Mouse (Mus musculus): ENCODE measurements around the gene Spc25. TPM values are rescaled to one million over a fixed set of nuclear protein-coding genes. Genes with fewer than 3 reads are reported as not detected.
A peak's percentile ranks its signal among the peaks of the same experiment; 100 is the strongest.

The Spc25 gene
- polyA plus RNA-seq, 1 experiment from 2014 or later = 162 TPM

DNA sequence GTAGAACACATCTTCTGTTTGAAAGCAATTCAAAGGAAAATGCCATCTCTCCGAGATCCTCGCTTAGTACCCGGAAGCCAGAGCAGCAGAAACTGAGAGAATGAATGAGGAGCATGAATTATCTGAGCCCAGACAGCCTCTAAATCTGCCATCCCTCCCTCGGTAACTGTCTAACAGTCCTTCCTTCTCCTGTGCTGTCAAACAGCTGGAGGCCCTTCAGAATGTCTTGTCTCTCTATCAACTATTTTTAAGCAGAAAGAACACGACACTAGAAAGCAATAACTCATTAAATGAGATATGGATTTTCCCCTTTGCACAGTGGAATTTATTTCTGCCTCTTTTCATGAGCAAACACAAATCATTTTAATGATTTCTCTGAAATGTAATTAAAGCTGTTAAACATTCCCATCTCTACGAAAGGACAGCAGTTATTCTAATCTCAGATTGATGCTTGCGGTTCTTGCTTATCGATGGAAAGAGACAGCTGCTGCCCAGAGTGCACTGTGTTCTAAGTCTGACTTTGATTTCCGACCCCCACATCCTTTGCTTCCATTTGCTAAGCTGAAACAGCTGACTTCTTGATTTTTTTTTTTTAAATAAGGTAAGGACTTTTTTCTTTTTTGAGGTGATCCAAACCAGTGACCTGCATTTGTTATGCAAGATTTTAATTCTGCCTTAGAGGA, 35.5 kb downstream of the Spc25 start:
- H3K4me1 ChIP-seq (ENCODE audit: control insufficient read depth, insufficient read depth, low read length) = 0 out of 2 replicates have a peak, but pooled peaks cover 3% of the 10 kb centered on the region
- WGBS = 45% methylated on average over 9 of the region's 9 CpGs
- H3K9ac ChIP-seq (replicated peaks; ENCODE audit: low read depth, low read length) = no peak overlapping the region
- no peak overlapping the region for H3K4me3 ChIP-seq (ENCODE audit: low read depth, low read length)
- H3K36me3 ChIP-seq (ENCODE audit: control insufficient read depth, insufficient read depth, low read length) = no peaks in the 10 kb centered on the region
- no peaks in the 10 kb centered on the region for H3K9me3 ChIP-seq (ENCODE audit: control insufficient read depth, low read depth, low read length)
- ATAC-seq (ENCODE audit: insufficient number of reproducible peaks, insufficient read depth, low FRiP score, low read depth) = no peak
- no peaks in the 10 kb centered on the region for H3K27me3 ChIP-seq (ENCODE audit: control insufficient read depth, insufficient read depth, low read length)
- no peak overlapping the region for H3K27ac ChIP-seq (ENCODE audit: low read length)
- H3K4me2 ChIP-seq (replicated peaks; ENCODE audit: low read depth, low read length) = no peak overlapping the region

DNA sequence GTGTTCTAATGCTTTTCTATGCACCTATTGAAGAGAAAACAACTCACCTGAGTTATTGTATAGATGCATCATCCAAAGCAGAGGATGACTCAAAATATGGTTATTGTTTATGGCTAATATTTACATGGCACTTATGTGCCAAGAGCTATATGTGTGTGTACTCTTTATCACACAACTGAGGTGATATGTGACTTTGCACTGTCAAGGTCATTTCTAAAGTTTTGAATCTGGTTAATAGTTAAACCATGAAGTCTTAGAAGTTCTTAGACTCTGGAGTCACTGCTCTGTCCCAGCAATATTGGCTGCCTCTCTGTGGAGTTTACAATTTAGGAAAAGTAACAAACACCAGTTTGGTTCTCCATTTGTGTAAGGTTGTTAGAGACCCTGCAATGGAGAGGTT, 47.1 kb downstream of the Spc25 start:
- Histone ChIP-seq H3K4me1 (ENCODE audit: control insufficient read depth, insufficient read depth, low read length) (peaks cover 5% of the 10 kb centered on the region; the same call in 1 of the 2 replicates), H3K4me2 (replicated peaks; ENCODE audit: low read depth, low read length) (no peak overlapping the region), H3K9me3 (ENCODE audit: control insufficient read depth, low read depth, low read length) (no peaks in the 10 kb centered on the region), H3K27ac (ENCODE audit: low read length) (no peak overlapping the region), H3K9ac (replicated peaks; ENCODE audit: low read depth, low read length) (no peak overlapping the region), H3K36me3 (ENCODE audit: control insufficient read depth, insufficient read depth, low read length) (no peaks in the 10 kb centered on the region), H3K27me3 (ENCODE audit: control insufficient read depth, insufficient read depth, low read length) (no peaks in the 10 kb centered on the region), H3K4me3 (ENCODE audit: low read depth, low read length) (no peak overlapping the region)
- no peak for ATAC-seq (ENCODE audit: insufficient number of reproducible peaks, insufficient read depth, low FRiP score, low read depth)

DNA sequence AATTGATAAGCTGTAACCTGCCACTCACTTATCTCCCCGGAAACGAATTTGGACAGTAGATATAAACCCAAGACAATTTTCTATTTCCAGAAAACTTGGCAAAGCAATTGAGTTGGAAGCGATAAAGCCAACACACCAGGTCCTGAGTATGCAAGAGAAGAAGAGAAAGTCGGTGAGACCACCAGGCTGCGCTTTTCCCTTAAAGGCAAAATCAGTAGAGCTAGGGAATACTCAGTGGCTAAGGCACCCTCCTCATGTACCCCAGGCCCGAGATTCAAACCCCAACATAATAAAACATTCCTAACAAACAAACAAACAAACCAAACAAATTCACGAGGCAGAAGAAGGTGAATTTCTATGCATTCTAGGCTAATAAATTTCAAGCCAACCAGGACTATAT, 49.7 kb downstream of the Spc25 start:
- Histone ChIP-seq H3K4me1 (ENCODE audit: control insufficient read depth, insufficient read depth, low read length) (peaks cover 5% of the 10 kb centered on the region; the same call in 1 of the 2 replicates), H3K9me3 (ENCODE audit: control insufficient read depth, low read depth, low read length) (no peaks in the 10 kb centered on the region), H3K4me3 (ENCODE audit: low read depth, low read length) (no peak overlapping the region), H3K4me2 (replicated peaks; ENCODE audit: low read depth, low read length) (no peak overlapping the region), H3K27me3 (ENCODE audit: control insufficient read depth, insufficient read depth, low read length) (no peaks in the 10 kb centered on the region), H3K27ac (ENCODE audit: low read length) (no peak overlapping the region), H3K36me3 (ENCODE audit: control insufficient read depth, insufficient read depth, low read length) (no peaks in the 10 kb centered on the region), H3K9ac (replicated peaks; ENCODE audit: low read depth, low read length) (no peak overlapping the region)
- WGBS = 57% methylated on average over 7 of the region's 7 CpGs
- ATAC-seq (ENCODE audit: insufficient number of reproducible peaks, insufficient read depth, low FRiP score, low read depth) = no peak

DNA sequence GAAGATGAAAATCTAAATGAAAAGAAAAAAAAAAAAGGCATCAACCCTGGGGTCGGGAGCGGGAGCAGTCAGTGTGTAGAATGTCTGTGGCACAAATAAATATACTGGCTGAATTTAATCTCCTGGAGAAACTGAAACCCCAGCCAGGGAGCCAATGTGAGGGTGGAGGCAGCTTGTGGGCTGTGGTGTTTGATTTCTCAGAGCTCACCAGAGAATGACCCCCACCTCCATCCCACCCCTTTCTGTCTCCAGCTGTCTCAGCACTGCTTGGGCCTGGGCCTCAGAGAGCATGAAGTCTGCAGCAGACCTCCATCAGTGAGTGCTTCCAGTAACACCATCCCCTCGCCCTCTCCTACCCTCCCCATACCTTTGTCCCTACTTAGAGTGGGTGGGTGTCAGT, 50.1 kb downstream of the Spc25 start:
- Histone ChIP-seq H3K4me3 (ENCODE audit: low read depth, low read length) (no peak overlapping the region), H3K9ac (replicated peaks; ENCODE audit: low read depth, low read length) (no peak overlapping the region), H3K36me3 (ENCODE audit: control insufficient read depth, insufficient read depth, low read length) (no peaks in the 10 kb centered on the region), H3K4me2 (replicated peaks; ENCODE audit: low read depth, low read length) (no peak overlapping the region), H3K4me1 (ENCODE audit: control insufficient read depth, insufficient read depth, low read length) (peaks cover 5% of the 10 kb centered on the region; the same call in 1 of the 2 replicates), H3K27me3 (ENCODE audit: control insufficient read depth, insufficient read depth, low read length) (no peaks in the 10 kb centered on the region), H3K9me3 (ENCODE audit: control insufficient read depth, low read depth, low read length) (no peaks in the 10 kb centered on the region), H3K27ac (ENCODE audit: low read length) (no peak overlapping the region)
- WGBS = 31% methylated on average over 3 of the region's 3 CpGs
- ATAC-seq (ENCODE audit: insufficient number of reproducible peaks, insufficient read depth, low FRiP score, low read depth) = 0 out of 2 replicates have a peak, but pooled peaks have one; percentile 42

DNA sequence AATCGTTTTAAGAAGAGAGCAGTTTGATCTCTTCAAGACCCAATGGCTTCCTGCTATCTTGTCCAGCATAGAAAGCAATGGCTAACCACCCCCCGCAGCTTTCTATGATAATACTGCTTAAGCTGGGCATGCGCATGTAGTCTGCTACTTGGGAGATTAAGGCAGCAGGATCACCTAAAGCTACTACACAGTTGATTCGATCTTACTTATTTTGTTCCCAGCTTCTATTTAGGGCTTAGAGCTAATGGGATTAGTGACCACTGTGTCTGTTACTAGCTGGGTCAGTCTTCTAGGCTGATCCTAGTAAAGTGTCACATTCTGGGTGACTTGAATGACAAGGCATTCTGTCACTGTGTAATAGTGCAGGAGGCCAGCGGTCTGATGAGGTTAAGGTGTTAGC, 55.2 kb downstream of the Spc25 start:
- Histone ChIP-seq H3K4me2 (replicated peaks; ENCODE audit: low read depth, low read length) (no peak overlapping the region), H3K9ac (replicated peaks; ENCODE audit: low read depth, low read length) (no peak overlapping the region), H3K27ac (ENCODE audit: low read length) (no peak overlapping the region), H3K9me3 (ENCODE audit: control insufficient read depth, low read depth, low read length) (no peaks in the 10 kb centered on the region), H3K27me3 (ENCODE audit: control insufficient read depth, insufficient read depth, low read length) (no peaks in the 10 kb centered on the region), H3K4me3 (ENCODE audit: low read depth, low read length) (no peak overlapping the region), H3K4me1 (ENCODE audit: control insufficient read depth, insufficient read depth, low read length) (peaks cover 5% of the 10 kb centered on the region; the same call in 1 of the 2 replicates), H3K36me3 (ENCODE audit: control insufficient read depth, insufficient read depth, low read length) (no peaks in the 10 kb centered on the region)
- ATAC-seq (ENCODE audit: insufficient number of reproducible peaks, insufficient read depth, low FRiP score, low read depth) = no peak
- 75% methylated on average over 5 of the region's 5 CpGs for WGBS

DNA sequence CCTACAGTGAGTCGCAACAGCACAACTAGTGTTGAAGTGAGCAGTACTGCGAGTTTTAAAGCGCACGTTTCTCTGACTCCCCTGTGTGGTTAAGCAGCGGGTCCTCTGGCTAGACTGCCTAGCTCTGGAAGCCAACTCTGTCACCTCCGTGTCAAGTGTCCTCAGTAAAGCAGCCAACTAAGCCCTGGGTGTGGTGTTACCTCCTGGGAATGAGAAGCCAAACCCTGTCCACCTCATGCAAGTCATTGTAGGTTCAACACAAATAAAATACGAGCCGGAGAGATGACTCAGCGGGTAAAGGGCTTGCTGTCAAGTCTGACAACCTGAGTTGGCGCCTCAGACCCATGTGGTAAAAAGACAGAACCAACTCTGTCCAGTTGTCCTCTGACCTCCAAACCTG, 56.8 kb downstream of the Spc25 start:
- Histone ChIP-seq H3K27ac (ENCODE audit: low read length) (no peak overlapping the region), H3K9me3 (ENCODE audit: control insufficient read depth, low read depth, low read length) (no peaks in the 10 kb centered on the region), H3K4me2 (replicated peaks; ENCODE audit: low read depth, low read length) (no peak overlapping the region), H3K4me3 (ENCODE audit: low read depth, low read length) (no peak overlapping the region), H3K4me1 (ENCODE audit: control insufficient read depth, insufficient read depth, low read length) (no peaks in the 10 kb centered on the region), H3K36me3 (ENCODE audit: control insufficient read depth, insufficient read depth, low read length) (no peaks in the 10 kb centered on the region), H3K27me3 (ENCODE audit: control insufficient read depth, insufficient read depth, low read length) (no peaks in the 10 kb centered on the region), H3K9ac (replicated peaks; ENCODE audit: low read depth, low read length) (no peak overlapping the region)
- WGBS = 82% methylated on average over 10 of the region's 10 CpGs
- no peak for ATAC-seq (ENCODE audit: insufficient number of reproducible peaks, insufficient read depth, low FRiP score, low read depth)

DNA sequence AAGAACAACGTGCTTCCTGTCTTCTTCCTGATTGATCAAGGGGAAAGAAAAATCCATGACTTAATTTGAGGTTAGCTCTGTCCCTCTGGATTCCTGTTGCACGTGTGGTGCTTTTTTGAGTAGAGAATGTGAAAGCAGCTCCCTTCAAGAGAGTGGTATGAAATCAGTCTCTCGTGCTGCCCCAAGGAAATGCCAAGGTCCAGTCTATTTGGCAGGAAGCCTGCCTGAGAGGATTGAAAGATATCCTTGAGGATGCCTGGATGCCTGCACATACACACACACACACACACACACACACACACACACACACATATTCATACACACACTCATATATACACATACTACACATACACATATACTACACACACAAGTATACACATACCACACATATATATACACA, 57.3 kb downstream of the Spc25 start:
- Histone ChIP-seq H3K36me3 (ENCODE audit: control insufficient read depth, insufficient read depth, low read length) (no peaks in the 10 kb centered on the region), H3K4me1 (ENCODE audit: control insufficient read depth, insufficient read depth, low read length) (no peaks in the 10 kb centered on the region), H3K4me2 (replicated peaks; ENCODE audit: low read depth, low read length) (no peak overlapping the region), H3K9ac (replicated peaks; ENCODE audit: low read depth, low read length) (no peak overlapping the region), H3K27me3 (ENCODE audit: control insufficient read depth, insufficient read depth, low read length) (no peaks in the 10 kb centered on the region), H3K27ac (ENCODE audit: low read length) (no peak overlapping the region), H3K4me3 (ENCODE audit: low read depth, low read length) (no peak overlapping the region), H3K9me3 (ENCODE audit: control insufficient read depth, low read depth, low read length) (no peaks in the 10 kb centered on the region)
- 66% methylated on average over 3 of the region's 3 CpGs for WGBS
- no peak for ATAC-seq (ENCODE audit: insufficient number of reproducible peaks, insufficient read depth, low FRiP score, low read depth)
